Mouse (Mus musculus): ENCODE data around the gene Hc.

Gene Hc

GRCm38 (mm10) chr2:35057243-35057642, 4.0 kb downstream of the Hc start:
- no peak for DNase-seq (ENCODE audit: low read depth, low spot score)

GRCm38 (mm10) chr2:35048851-35049250, 12.4 kb downstream of the Hc start:
- DNase-seq (ENCODE audit: low read depth, low spot score), result peak; percentile 72

GRCm38 (mm10) chr2:35044956-35045355, 16.3 kb downstream of the Hc start:
- peak; percentile 82 for DNase-seq (ENCODE audit: low read depth, low spot score)

GRCm38 (mm10) chr2:35038580-35039375, 22.5 kb downstream of the Hc start:
- peak; percentile 26 for DNase-seq (ENCODE audit: low read depth, low spot score)

- peak; percentile 78 for DNase-seq (ENCODE audit: low read depth, low spot score)
These were observed 36.5 kb downstream of the Hc start for GRCm38 (mm10) chr2:35024646-35025154.

GRCm38 (mm10) chr2:35021806-35022205, 39.4 kb downstream of the Hc start:
- DNase-seq (ENCODE audit: low read depth, low spot score), result peak; percentile 28

GRCm38 (mm10) chr2:35015861-35016260, 45.4 kb downstream of the Hc start:
- DNase-seq (ENCODE audit: low read depth, low spot score), result no peak

GRCm38 (mm10) chr2:35011649-35012048, 49.6 kb downstream of the Hc start:
- DNase-seq (ENCODE audit: low read depth, low spot score), result no peak

GRCm38 (mm10) chr2:34998956-34999355, 62.3 kb downstream of the Hc start:
- DNase-seq (ENCODE audit: low read depth, low spot score), result no peak

GRCm38 (mm10) chr2:34996506-34996905, 64.7 kb downstream of the Hc start:
- DNase-seq (ENCODE audit: low read depth, low spot score), result no peak

GRCm38 (mm10) chr2:34993696-34994356, 67.4 kb downstream of the Hc start:
- DNase-seq (ENCODE audit: low read depth, low spot score), result no peak

- no peak for DNase-seq (ENCODE audit: low read depth, low spot score)
These were observed 68.2 kb downstream of the Hc start for GRCm38 (mm10) chr2:34992729-34993695.

GRCm38 (mm10) chr2:34991966-34992365, 69.3 kb downstream of the Hc start:
- DNase-seq (ENCODE audit: low read depth, low spot score), result no peak

GRCm38 (mm10) chr2:34989749-34990148, 71.5 kb downstream of the Hc start:
- DNase-seq (ENCODE audit: low read depth, low spot score), result no peak

GRCm38 (mm10) chr2:34987595-34987994, 73.6 kb downstream of the Hc start:
- no peak for DNase-seq (ENCODE audit: low read depth, low spot score)

GRCm38 (mm10) chr2:34984885-34985284, 76.4 kb downstream of the Hc start:
- DNase-seq (ENCODE audit: low read depth, low spot score), result no peak

GRCm38 (mm10) chr2:34982906-34983698, 78.1 kb downstream of the Hc start:
- no peak for DNase-seq (ENCODE audit: low read depth, low spot score)

GRCm38 (mm10) chr2:34982096-34982724, 79.0 kb downstream of the Hc start:
- DNase-seq (ENCODE audit: low read depth, low spot score), result no peak

GRCm38 (mm10) chr2:34979459-34980011, 81.7 kb downstream of the Hc start:
- no peak for DNase-seq (ENCODE audit: low read depth, low spot score)

- no peak for DNase-seq (ENCODE audit: low read depth, low spot score)
These were observed 83.0 kb downstream of the Hc start for GRCm38 (mm10) chr2:34978226-34978625.

Measured in 3T3-L1 (cell line).